Mouse (Mus musculus) intestine, embryonic 15.5 days (tissue): ENCODE data around the gene Klrd1. TPM values are rescaled to one million over a fixed set of nuclear protein-coding genes. Genes with fewer than 3 reads are reported as not detected.

Experiments
- ATAC-seq: fragments of 200-750 bp; cut with Nextera tagmentation; 2 replicates; pipeline ENCODE4 v1.8.0; 2017; ENCODE audit warnings: moderate TSS enrichment, moderate library complexity
- H3K27ac ChIP-seq: fragments of 300-500 bp; sonication (generic); 2 replicates; pipeline ENCODE4 v1.5.1; 2015; ENCODE audit warnings: mild to moderate bottlenecking, inconsistent platforms
- H3K27me3 ChIP-seq: fragments of 300-500 bp; sonication (generic); replicated peaks from 2 replicates; pipeline ENCODE4 v1.6.1; 2015; ENCODE audit warnings: inconsistent platforms
- H3K36me3 ChIP-seq: fragments of 300-500 bp; sonication (generic); 2 replicates; pipeline ENCODE4 v1.6.1; 2015; ENCODE audit warnings: inconsistent platforms
- H3K4me1 ChIP-seq: fragments of 300-500 bp; sonication (generic); replicated peaks from 2 replicates; pipeline ENCODE4 v1.6.1; 2015; ENCODE audit warnings: inconsistent platforms
- H3K4me2 ChIP-seq: fragments of 300-500 bp; sonication (generic); replicated peaks from 2 replicates; pipeline ENCODE4 v1.6.1; 2015; ENCODE audit warnings: mild to moderate bottlenecking, inconsistent platforms
- H3K4me3 ChIP-seq: fragments of 300-500 bp; sonication (generic); replicated peaks from 2 replicates; pipeline ENCODE4 v1.5.1; 2015; ENCODE audit warnings: inconsistent platforms
- H3K9ac ChIP-seq: fragments of 300-500 bp; sonication (generic); 2 replicates; pipeline ENCODE4 v1.6.1; 2015; ENCODE audit warnings: inconsistent platforms
- H3K9me3 ChIP-seq: fragments of 300-500 bp; sonication (generic); 2 replicates; pipeline ENCODE4 v1.6.1; 2016; ENCODE audit warnings: inconsistent platforms
- WGBS: fragments of 180-500 bp; shearing (Covaris S2); methylation state at CpG from one replicate; pipeline ENCODE4 v1.1.7; 2015; 5-methylcytosine and 5-hydroxymethylcytosine counted together
- polyA plus RNA-seq: library from polyadenylated mRNA; unstranded; fragments of >200 nt; fragmentation: Nextera tagmentation; extraction: Ambion mirVana; gene quantifications from 2 replicates; pipeline ENCODE4 v1.2.1, GENCODE M21; 2015

Gene Klrd1
- polyA plus RNA-seq = 1.3 and 1.8 TPM in 2 replicates

- H3K4me3 ChIP-seq = no peak within 1 kb of the TSS
- H3K9ac ChIP-seq = no peak within 1 kb of the TSS
- H3K4me1 ChIP-seq = no peaks in the 10 kb centered on the region
- H3K36me3 ChIP-seq = no peaks in the 10 kb centered on the region
- H3K27me3 ChIP-seq = no peaks in the 10 kb centered on the region
- no peak for ATAC-seq
- H3K4me2 ChIP-seq = no peak within 1 kb of the TSS
- no peaks in the 10 kb centered on the region for H3K9me3 ChIP-seq
- no peak within 1 kb of the TSS for H3K27ac ChIP-seq
- 85% methylated on average over 3 of the region's 3 CpGs for whole genome bisulfite sequencing
Measured at GRCm38 (mm10) chr6:129591508-129591907, at the start of gene Klrd1. Gene Klrd1 (plus strand): TSS chr6:129591782.

GRCm38 (mm10) chr6:129541931-129542330 is 49.7 kb upstream of the Klrd1 start:
- no peak overlapping the region for H3K27ac ChIP-seq
- peaks cover 10% of the 10 kb centered on the region for H3K36me3 ChIP-seq
- H3K4me3 ChIP-seq = no peak overlapping the region
- H3K4me1 ChIP-seq = 0 out of 2 replicates have a peak, but pooled peaks cover 3% of the 10 kb centered on the region
- no peaks in the 10 kb centered on the region for H3K9me3 ChIP-seq
- H3K9ac ChIP-seq = no peak overlapping the region
- ATAC-seq = no peak
- no peak overlapping the region for H3K4me2 ChIP-seq
- H3K27me3 ChIP-seq = no peaks in the 10 kb centered on the region
- WGBS = 84% methylated on average over 9 of the region's 9 CpGs

GRCm38 (mm10) chr6:129542540-129542939 is 49.0 kb upstream of the Klrd1 start:
- H3K36me3 ChIP-seq = peaks cover 10% of the 10 kb centered on the region
- WGBS = 95% methylated on average over 3 of the region's 3 CpGs
- ATAC-seq = no peak

GRCm38 (mm10) chr6:129543709-129544606 is 47.6 kb upstream of the Klrd1 start:
- Histone ChIP-seq H3K27ac (no peak overlapping the region), H3K4me1 (0 out of 2 replicates have a peak, but pooled peaks cover 3% of the 10 kb centered on the region), H3K36me3 (peaks cover 10% of the 10 kb centered on the region), H3K4me3 (no peak overlapping the region), H3K9me3 (no peaks in the 10 kb centered on the region), H3K27me3 (no peaks in the 10 kb centered on the region), H3K4me2 (no peak overlapping the region), H3K9ac (no peak overlapping the region)
- 58% methylated on average over 6 of the region's 6 CpGs for WGBS
- ATAC-seq = peak; percentile 82

More at GRCm38 (mm10) chr6:129542540-129542939, 49.0 kb upstream of the Klrd1 start:
- Histone ChIP-seq H3K4me2 (no peak overlapping the region), H3K4me1 (0 out of 2 replicates have a peak, but pooled peaks cover 3% of the 10 kb centered on the region), H3K9me3 (no peaks in the 10 kb centered on the region), H3K27ac (no peak overlapping the region), H3K9ac (no peak overlapping the region), H3K27me3 (no peaks in the 10 kb centered on the region), H3K4me3 (no peak overlapping the region)

GRCm38 (mm10) chr6:129547277-129547676 is 44.3 kb upstream of the Klrd1 start:
- Histone ChIP-seq H3K27me3 (no peaks in the 10 kb centered on the region), H3K4me3 (no peak overlapping the region), H3K36me3 (0 out of 2 replicates have a peak, but pooled peaks cover 3% of the 10 kb centered on the region), H3K9me3 (no peaks in the 10 kb centered on the region), H3K4me1 (0 out of 2 replicates have a peak, but pooled peaks cover 3% of the 10 kb centered on the region), H3K4me2 (no peak overlapping the region), H3K27ac (no peak overlapping the region), H3K9ac (no peak overlapping the region)
- WGBS = 85% methylated on average over 2 of the region's 2 CpGs
- no peak for ATAC-seq

GRCm38 (mm10) chr6:129548009-129548408 is 43.6 kb upstream of the Klrd1 start:
- no peak overlapping the region for H3K9ac ChIP-seq
- no peak for ATAC-seq
- H3K4me2 ChIP-seq = no peak overlapping the region
- 0 out of 2 replicates have a peak, but pooled peaks cover 3% of the 10 kb centered on the region for H3K4me1 ChIP-seq
- no peaks in the 10 kb centered on the region for H3K9me3 ChIP-seq
- WGBS = 61% methylated on average over 3 of the region's 3 CpGs
- no peaks in the 10 kb centered on the region for H3K27me3 ChIP-seq
- H3K27ac ChIP-seq = no peak overlapping the region
- H3K36me3 ChIP-seq = no peaks in the 10 kb centered on the region
- H3K4me3 ChIP-seq = no peak overlapping the region

GRCm38 (mm10) chr6:129557298-129558023 is 34.1 kb upstream of the Klrd1 start:
- Histone ChIP-seq H3K9me3 (no peaks in the 10 kb centered on the region), H3K27me3 (no peaks in the 10 kb centered on the region), H3K4me3 (no peak overlapping the region), H3K36me3 (no peaks in the 10 kb centered on the region), H3K9ac (no peak overlapping the region), H3K4me1 (no peaks in the 10 kb centered on the region), H3K4me2 (no peak overlapping the region), H3K27ac (no peak overlapping the region)
- peak; percentile 76 for ATAC-seq

GRCm38 (mm10) chr6:129558946-129559640 is 32.5 kb upstream of the Klrd1 start:
- no peak overlapping the region for H3K4me2 ChIP-seq
- no peak overlapping the region for H3K4me3 ChIP-seq
- no peak overlapping the region for H3K27ac ChIP-seq
- ATAC-seq = peak; percentile 91
- H3K27me3 ChIP-seq = no peaks in the 10 kb centered on the region
- H3K4me1 ChIP-seq = no peaks in the 10 kb centered on the region
- H3K36me3 ChIP-seq = no peaks in the 10 kb centered on the region
- H3K9ac ChIP-seq = no peak overlapping the region
- WGBS = 19% methylated on average over 12 of the region's 12 CpGs
- no peaks in the 10 kb centered on the region for H3K9me3 ChIP-seq

- peak; percentile 24; the same call in 1 of the 2 replicates for ATAC-seq
- H3K4me3 ChIP-seq = no peak overlapping the region
- no peak overlapping the region for H3K4me2 ChIP-seq
- H3K27me3 ChIP-seq = no peaks in the 10 kb centered on the region
- 53% methylated on average over 4 of the region's 4 CpGs for WGBS
- no peaks in the 10 kb centered on the region for H3K36me3 ChIP-seq
- H3K9me3 ChIP-seq = no peaks in the 10 kb centered on the region
- no peaks in the 10 kb centered on the region for H3K4me1 ChIP-seq
- no peak overlapping the region for H3K9ac ChIP-seq
- no peak overlapping the region for H3K27ac ChIP-seq
Measured at GRCm38 (mm10) chr6:129559641-129560027, 31.9 kb upstream of the Klrd1 start.

- Histone ChIP-seq H3K27me3 (no peaks in the 10 kb centered on the region), H3K9ac (no peak overlapping the region), H3K9me3 (no peaks in the 10 kb centered on the region), H3K4me1 (no peaks in the 10 kb centered on the region), H3K4me2 (no peak overlapping the region), H3K27ac (no peak overlapping the region), H3K36me3 (no peaks in the 10 kb centered on the region), H3K4me3 (no peak overlapping the region)
- WGBS = 64% methylated on average over 2 of the region's 2 CpGs
- no peak for ATAC-seq
Measured at GRCm38 (mm10) chr6:129565257-129565656, 26.3 kb upstream of the Klrd1 start.

- no peak for ATAC-seq
- 20% methylated on average over 2 of the region's 2 CpGs for WGBS
Measured at GRCm38 (mm10) chr6:129575315-129575714, 16.3 kb upstream of the Klrd1 start.

GRCm38 (mm10) chr6:129577605-129578004 is 14.0 kb upstream of the Klrd1 start, which contains the start of gene Klre1:
Gene Klre1 (plus strand): TSS chr6:129577905.
- no peak within 1 kb of the TSS for H3K27ac ChIP-seq
- ATAC-seq = no peak
- no peak within 1 kb of the TSS for H3K9ac ChIP-seq
- H3K9me3 ChIP-seq = no peaks in the 10 kb centered on the region
- H3K4me3 ChIP-seq = no peak within 1 kb of the TSS
- no peaks in the 10 kb centered on the region for H3K4me1 ChIP-seq
- WGBS = 91% methylated on average over 8 of the region's 8 CpGs
- H3K36me3 ChIP-seq = no peaks in the 10 kb centered on the region
- no peaks in the 10 kb centered on the region for H3K27me3 ChIP-seq
- H3K4me2 ChIP-seq = no peak within 1 kb of the TSS

More at GRCm38 (mm10) chr6:129575315-129575714, 16.3 kb upstream of the Klrd1 start:
- no peak overlapping the region for H3K4me3 ChIP-seq
- no peaks in the 10 kb centered on the region for H3K4me1 ChIP-seq
- no peaks in the 10 kb centered on the region for H3K9me3 ChIP-seq
- H3K27ac ChIP-seq = no peak overlapping the region
- H3K4me2 ChIP-seq = no peak overlapping the region
- H3K27me3 ChIP-seq = no peaks in the 10 kb centered on the region
- no peaks in the 10 kb centered on the region for H3K36me3 ChIP-seq
- no peak overlapping the region for H3K9ac ChIP-seq
